Mouse (Mus musculus) bone marrow, adult 2 months (tissue): ENCODE measurements around the gene Ube2ql1.

ENCODE experiments used
- CTCF ChIP-seq: fragments of 200-500 bp; IDR thresholded peaks from 2 replicates; pipeline ENCODE4 v1.5.1; 2011; ENCODE audit warnings: low read length, control low read depth; ENCODE audit not compliant: control insufficient read depth, insufficient read depth
- POLR2A ChIP-seq: fragments of 200-500 bp; IDR thresholded peaks from 2 replicates; pipeline ENCODE4 v1.6.1; 2011; ENCODE audit warnings: low read depth, mild to moderate bottlenecking, control low read depth, low read length, borderline replicate concordance; ENCODE audit not compliant: control insufficient read depth

- TF ChIP-seq POLR2A: no peak
- TF ChIP-seq CTCF: no peak
Measured at GRCm38 (mm10) chr13:69673197-69673920, 66.3 kb downstream of the Ube2ql1 start.
